Mouse (Mus musculus): ENCODE data around the gene Olfr571. TPM values are rescaled to one million over a fixed set of nuclear protein-coding genes. Genes with fewer than 3 reads are reported as not detected.

Gene Olfr571
- 0.21 TPM in 1 of 2 replicates, not detected in the other for polyA plus RNA-seq (2011; ENCODE audit: insufficient read length, low read depth, missing spikeins)

DNA sequence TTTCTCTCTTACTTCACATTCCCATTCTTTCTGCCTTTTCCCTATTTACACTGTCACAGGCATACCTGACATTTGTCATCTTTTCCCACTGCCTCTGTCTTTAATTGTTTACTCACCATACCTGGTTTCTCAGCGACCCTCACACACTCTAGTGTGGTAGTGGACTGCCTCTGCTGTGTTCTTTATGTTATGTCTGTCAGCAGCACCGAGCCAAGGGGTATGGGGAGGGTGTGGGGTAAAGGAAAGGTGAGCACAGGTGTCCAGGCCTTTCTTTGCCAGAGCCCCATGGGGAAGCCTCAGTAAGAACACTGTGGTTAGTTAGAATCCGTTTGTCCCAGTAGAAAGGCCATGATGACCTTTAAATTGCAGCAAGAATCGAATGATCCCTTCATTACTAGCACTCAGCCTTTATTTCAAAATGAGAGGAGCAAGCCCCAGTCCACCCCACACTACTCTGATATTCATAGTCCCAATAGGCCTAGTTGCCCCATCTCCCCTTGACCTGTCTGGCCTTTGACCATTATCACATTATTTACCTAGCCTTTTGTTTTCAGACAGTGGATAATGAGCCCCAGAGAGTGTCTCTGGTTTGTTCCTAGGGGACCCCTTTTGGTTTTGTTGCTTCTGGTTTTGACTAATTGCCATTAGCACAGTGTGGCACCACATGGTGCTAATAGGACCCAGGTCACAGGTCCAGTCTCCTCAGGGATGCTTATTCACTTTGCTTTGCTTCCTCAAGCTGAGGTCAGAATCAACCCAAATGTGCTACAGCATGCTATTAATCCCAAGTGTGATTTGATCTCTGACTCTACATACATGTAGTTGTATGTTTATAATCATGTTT lies at the start of gene Olfr571:
TSS of gene Olfr571 (minus strand) at position 505 of the 844 bp plus-strand sequence.
- H3K4me1 ChIP-seq (ENCODE audit: control insufficient read depth, insufficient read depth, low read length), result no peaks in the 10 kb centered on the region
- TF ChIP-seq CTCF (IDR thresholded peaks at IDR 0.05; ENCODE audit: borderline replicate concordance, insufficient read depth, low read length) (no peak), POLR2A (IDR thresholded peaks at IDR 0.05; ENCODE audit: low read depth, low read length) (no peak)

DNA sequence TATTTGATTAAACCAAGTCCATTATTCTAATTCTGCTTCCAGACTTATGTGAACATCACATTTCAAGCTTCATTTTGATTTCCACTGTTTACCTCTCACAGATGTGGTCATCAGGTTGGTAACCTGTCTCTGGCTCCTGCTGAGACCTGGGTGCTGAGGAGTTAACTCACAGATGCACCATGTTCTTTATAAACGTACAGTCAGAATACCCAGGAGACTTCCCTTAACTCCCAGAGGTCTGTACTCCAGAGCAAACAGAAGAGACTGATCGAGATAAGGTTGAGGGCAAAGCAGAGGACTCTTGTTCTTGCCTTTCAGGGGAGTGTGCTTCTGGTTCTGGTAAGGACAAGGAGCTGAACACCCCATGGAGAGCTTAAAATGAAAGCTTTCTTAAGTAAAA lies 45.0 kb upstream of the Olfr571 start, which contains the start of gene Olfr576:
TSS of gene Olfr576 (plus strand) at position 301 of the 400 bp plus-strand sequence.
- TF ChIP-seq POLR2A (IDR thresholded peaks at IDR 0.05; ENCODE audit: low read depth, low read length) (no peak), CTCF (IDR thresholded peaks at IDR 0.05; ENCODE audit: borderline replicate concordance, insufficient read depth, low read length) (no peak)
- Histone ChIP-seq H3K4me3 (ENCODE audit: insufficient read depth, low read length) (no peak within 1 kb of the TSS), H3K27ac (ENCODE audit: insufficient read depth, low read length) (no peak within 1 kb of the TSS), H3K4me1 (ENCODE audit: control insufficient read depth, insufficient read depth, low read length) (no peaks in the 10 kb centered on the region)

More for the DNA sequence above, at the start of gene Olfr571:
- no peak within 1 kb of the TSS for H3K4me3 ChIP-seq (ENCODE audit: insufficient read depth, low read length)
- no peak within 1 kb of the TSS for H3K27ac ChIP-seq (ENCODE audit: insufficient read depth, low read length)

DNA sequence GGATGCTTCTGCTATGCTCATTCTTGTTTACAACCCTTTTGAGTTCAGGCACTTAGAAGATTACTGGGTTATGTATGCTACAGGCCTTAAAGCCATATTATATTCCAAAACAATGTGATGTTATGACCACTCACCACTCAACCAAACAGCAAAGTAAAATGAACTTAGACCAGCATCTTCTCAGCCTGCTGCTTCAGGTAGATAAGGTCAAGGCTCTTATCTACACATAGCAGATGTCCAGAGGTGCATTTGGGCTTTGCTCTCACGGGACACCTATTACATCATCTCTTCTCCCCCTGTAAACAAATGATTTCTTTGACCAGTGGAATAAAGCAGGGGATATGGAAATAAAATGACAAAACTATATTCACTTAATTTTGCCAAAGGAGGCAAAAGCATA lies 41.3 kb upstream of the Olfr571 start, which contains the start of gene Olfr575:
TSS of gene Olfr575 (minus strand) at position 183 of the 400 bp plus-strand sequence.
- H3K27ac ChIP-seq (ENCODE audit: insufficient read depth, low read length), result no peak within 1 kb of the TSS
- no peaks in the 10 kb centered on the region for H3K4me1 ChIP-seq (ENCODE audit: control insufficient read depth, insufficient read depth, low read length)
- no peak within 1 kb of the TSS for H3K4me3 ChIP-seq (ENCODE audit: insufficient read depth, low read length)
- TF ChIP-seq CTCF (IDR thresholded peaks at IDR 0.05; ENCODE audit: borderline replicate concordance, insufficient read depth, low read length), result no peak
- no peak for TF ChIP-seq POLR2A (IDR thresholded peaks at IDR 0.05; ENCODE audit: low read depth, low read length)

DNA sequence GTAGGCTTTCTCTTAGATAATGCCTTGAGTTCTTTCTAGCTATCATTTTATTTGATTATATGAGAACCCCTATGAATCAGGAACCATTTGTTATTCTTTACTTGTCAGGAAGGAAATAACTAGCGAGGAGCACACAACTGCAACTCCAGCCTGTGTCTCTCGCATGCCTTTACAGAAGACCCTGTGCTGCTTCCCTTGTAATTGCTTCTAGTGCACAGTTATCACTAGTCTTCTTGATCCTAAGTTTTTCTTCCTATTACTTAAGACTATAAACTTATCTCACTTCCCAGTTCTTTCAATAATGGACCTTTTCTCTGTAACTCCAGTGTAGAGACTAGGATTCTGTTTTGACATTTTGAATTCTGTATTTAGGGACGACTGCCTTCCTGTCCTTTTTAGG lies 40.8 kb upstream of the Olfr571 start:
- TF ChIP-seq CTCF (IDR thresholded peaks at IDR 0.05; ENCODE audit: borderline replicate concordance, insufficient read depth, low read length), result no peak
- TF ChIP-seq POLR2A (IDR thresholded peaks at IDR 0.05; ENCODE audit: low read depth, low read length), result no peak
- Histone ChIP-seq H3K4me3 (ENCODE audit: insufficient read depth, low read length) (no peak overlapping the region), H3K4me1 (ENCODE audit: control insufficient read depth, insufficient read depth, low read length) (no peaks in the 10 kb centered on the region), H3K27ac (ENCODE audit: insufficient read depth, low read length) (no peak overlapping the region)

DNA sequence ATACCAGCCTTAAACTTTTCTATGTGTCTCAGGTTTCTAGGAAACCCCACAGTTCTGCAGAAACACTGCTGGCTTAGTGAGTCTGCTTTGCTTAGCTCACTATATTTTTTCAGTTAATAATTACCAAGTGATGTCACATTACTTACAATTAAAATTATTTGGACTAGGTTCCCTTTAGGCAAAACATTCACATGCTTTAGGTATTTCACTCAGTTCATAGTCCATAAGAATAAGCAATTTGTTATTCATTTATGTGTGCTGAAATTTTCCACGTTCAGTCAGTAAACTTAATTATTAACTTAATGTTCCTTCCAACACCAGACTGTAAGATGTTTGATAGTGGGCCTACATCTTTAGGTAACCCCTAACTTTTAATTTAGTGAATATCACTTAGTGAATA lies 33.4 kb upstream of the Olfr571 start:
- Histone ChIP-seq H3K27ac (ENCODE audit: insufficient read depth, low read length) (no peak overlapping the region), H3K4me1 (ENCODE audit: control insufficient read depth, insufficient read depth, low read length) (no peaks in the 10 kb centered on the region), H3K4me3 (ENCODE audit: insufficient read depth, low read length) (no peak overlapping the region)
- TF ChIP-seq POLR2A (IDR thresholded peaks at IDR 0.05; ENCODE audit: low read depth, low read length) (no peak), CTCF (IDR thresholded peaks at IDR 0.05; ENCODE audit: borderline replicate concordance, insufficient read depth, low read length) (no peak)

DNA sequence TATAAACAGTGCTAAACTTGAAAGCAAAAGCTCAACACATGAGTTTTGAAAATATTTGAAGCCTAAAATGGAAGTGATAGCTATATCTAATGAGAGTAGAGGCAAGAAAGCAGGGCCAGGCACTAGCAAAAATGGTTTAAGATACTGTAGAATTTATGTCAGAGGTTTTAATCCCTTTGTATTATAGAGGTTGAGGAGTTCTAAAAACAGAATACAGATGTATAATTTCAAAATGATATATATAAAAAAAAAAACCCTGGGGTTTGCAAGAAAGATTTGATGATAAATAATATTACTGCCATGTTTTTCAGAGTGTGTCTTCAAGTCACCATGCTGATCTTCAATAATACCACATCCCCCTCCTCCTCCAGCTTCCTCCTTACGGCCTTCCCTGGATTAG lies 30.8 kb upstream of the Olfr571 start, which contains the start of gene Olfr574:
TSS of gene Olfr574 (plus strand) at position 301 of the 400 bp plus-strand sequence.
- no peak within 1 kb of the TSS for H3K27ac ChIP-seq (ENCODE audit: insufficient read depth, low read length)

DNA sequence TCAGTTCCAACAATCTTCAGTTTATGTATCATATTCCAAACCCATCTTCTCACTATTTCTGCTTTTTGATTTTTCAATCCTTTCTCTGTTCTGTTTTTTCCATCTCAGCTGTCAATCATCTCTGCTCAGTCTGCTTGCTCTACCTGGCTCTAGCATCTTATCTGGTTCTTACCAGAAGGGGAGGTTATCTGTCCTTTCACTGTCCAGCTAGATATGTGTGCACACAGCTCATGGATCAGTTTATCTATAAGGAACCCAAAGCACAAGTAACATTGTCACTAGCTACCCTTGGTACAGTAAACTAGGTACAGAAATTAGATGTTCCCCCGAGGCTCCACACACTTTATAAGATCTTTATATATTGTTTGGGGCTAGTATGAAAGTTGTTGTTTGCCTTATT lies 26.1 kb upstream of the Olfr571 start:
- TF ChIP-seq POLR2A (IDR thresholded peaks at IDR 0.05; ENCODE audit: low read depth, low read length) (no peak), CTCF (IDR thresholded peaks at IDR 0.05; ENCODE audit: borderline replicate concordance, insufficient read depth, low read length) (no peak)
- H3K4me1 ChIP-seq (ENCODE audit: control insufficient read depth, insufficient read depth, low read length), result no peaks in the 10 kb centered on the region
- no peak overlapping the region for H3K27ac ChIP-seq (ENCODE audit: insufficient read depth, low read length)
- no peak overlapping the region for H3K4me3 ChIP-seq (ENCODE audit: insufficient read depth, low read length)

More for the DNA sequence above, 30.8 kb upstream of the Olfr571 start, which contains the start of gene Olfr574:
- no peak within 1 kb of the TSS for H3K4me3 ChIP-seq (ENCODE audit: insufficient read depth, low read length)
- TF ChIP-seq CTCF (IDR thresholded peaks at IDR 0.05; ENCODE audit: borderline replicate concordance, insufficient read depth, low read length), result no peak
- no peaks in the 10 kb centered on the region for H3K4me1 ChIP-seq (ENCODE audit: control insufficient read depth, insufficient read depth, low read length)

DNA sequence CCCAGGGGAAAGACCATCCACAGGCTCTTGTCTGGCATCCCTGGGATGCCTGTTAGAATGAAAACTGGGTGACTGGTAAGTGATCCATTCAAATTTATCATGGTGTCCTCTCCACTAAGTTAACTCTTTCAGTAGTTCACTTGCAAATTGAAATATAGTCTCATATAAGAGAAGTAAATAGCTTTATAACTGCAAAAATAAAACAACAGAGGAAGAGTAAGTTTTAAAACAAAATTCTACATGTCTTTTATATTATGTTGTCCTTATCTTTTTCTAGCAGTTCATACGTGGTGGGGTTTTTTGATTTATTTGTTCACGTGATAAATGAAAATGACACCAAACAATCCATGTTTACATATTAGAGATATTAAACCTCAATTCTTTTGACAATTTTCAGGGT lies 25.1 kb upstream of the Olfr571 start, which contains the start of gene Olfr573-ps1:
TSS of gene Olfr573-ps1 (minus strand) at position 101 of the 400 bp plus-strand sequence.
- TF ChIP-seq POLR2A (IDR thresholded peaks at IDR 0.05; ENCODE audit: low read depth, low read length) (no peak), CTCF (IDR thresholded peaks at IDR 0.05; ENCODE audit: borderline replicate concordance, insufficient read depth, low read length) (no peak)
- no peak within 1 kb of the TSS for H3K4me3 ChIP-seq (ENCODE audit: insufficient read depth, low read length)

DNA sequence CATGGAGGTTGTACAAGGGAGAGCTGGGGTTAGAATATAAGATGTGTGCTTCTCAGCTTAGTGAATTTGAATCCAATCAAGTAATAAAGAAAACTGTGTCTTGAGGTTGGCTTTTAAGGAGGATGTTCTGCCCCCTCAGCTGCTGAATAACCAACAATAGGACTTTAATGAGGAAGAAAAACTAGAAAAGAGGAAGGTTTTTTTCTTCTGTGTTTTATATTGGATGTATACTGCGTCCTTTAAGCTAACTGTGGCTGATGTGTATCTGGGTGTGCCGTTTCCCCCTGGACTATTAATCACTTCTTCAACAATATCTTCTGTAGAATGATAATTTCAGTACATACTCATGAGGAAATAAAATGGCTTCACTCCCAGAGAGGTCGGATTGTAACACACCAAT lies 9.8 kb upstream of the Olfr571 start:
- H3K4me1 ChIP-seq (ENCODE audit: control insufficient read depth, insufficient read depth, low read length), result no peaks in the 10 kb centered on the region
- TF ChIP-seq POLR2A (IDR thresholded peaks at IDR 0.05; ENCODE audit: low read depth, low read length) (no peak), CTCF (IDR thresholded peaks at IDR 0.05; ENCODE audit: borderline replicate concordance, insufficient read depth, low read length) (no peak)
- no peak overlapping the region for H3K27ac ChIP-seq (ENCODE audit: insufficient read depth, low read length)
- H3K4me3 ChIP-seq (ENCODE audit: insufficient read depth, low read length), result no peak overlapping the region

More for the DNA sequence above, 25.1 kb upstream of the Olfr571 start, which contains the start of gene Olfr573-ps1:
- no peak within 1 kb of the TSS for H3K27ac ChIP-seq (ENCODE audit: insufficient read depth, low read length)
- no peaks in the 10 kb centered on the region for H3K4me1 ChIP-seq (ENCODE audit: control insufficient read depth, insufficient read depth, low read length)

DNA sequence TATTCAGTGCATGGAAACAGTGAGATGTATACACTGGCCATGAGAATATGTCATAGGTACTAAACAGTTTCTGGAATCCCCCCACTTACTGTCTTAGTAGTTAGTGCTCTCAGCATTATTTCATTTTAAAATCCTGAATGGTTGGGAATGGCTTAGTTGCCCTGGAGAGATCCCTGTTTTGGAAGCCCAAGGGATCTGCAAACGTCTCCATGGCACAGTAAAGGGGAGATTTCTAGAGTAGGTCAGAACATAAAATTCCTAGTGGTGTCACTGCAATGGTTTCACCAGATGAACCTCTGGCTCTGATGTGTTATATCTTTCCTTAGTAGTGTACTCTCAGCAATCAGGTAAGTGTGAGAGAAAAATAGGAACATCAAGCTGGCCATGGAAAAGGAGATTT lies 6.8 kb upstream of the Olfr571 start, which contains the start of gene Olfr572:
TSS of gene Olfr572 (plus strand) at position 301 of the 400 bp plus-strand sequence.
- H3K4me3 ChIP-seq (ENCODE audit: insufficient read depth, low read length), result no peak within 1 kb of the TSS
- H3K27ac ChIP-seq (ENCODE audit: insufficient read depth, low read length), result no peak within 1 kb of the TSS
- H3K4me1 ChIP-seq (ENCODE audit: control insufficient read depth, insufficient read depth, low read length), result no peaks in the 10 kb centered on the region
- TF ChIP-seq POLR2A (IDR thresholded peaks at IDR 0.05; ENCODE audit: low read depth, low read length) (no peak), CTCF (IDR thresholded peaks at IDR 0.05; ENCODE audit: borderline replicate concordance, insufficient read depth, low read length) (no peak)

All from embryonic fibroblast, embryonic 13.5 days (primary cell).